Mouse (Mus musculus): ENCODE results near the gene Dtnbp1. TPM values are rescaled to one million over a fixed set of nuclear protein-coding genes. Genes with fewer than 3 reads are reported as not detected.

The Dtnbp1 gene
- total RNA-seq, 2 experiments from 2014 or later, result 55.4 to 67.5 TPM

DNA sequence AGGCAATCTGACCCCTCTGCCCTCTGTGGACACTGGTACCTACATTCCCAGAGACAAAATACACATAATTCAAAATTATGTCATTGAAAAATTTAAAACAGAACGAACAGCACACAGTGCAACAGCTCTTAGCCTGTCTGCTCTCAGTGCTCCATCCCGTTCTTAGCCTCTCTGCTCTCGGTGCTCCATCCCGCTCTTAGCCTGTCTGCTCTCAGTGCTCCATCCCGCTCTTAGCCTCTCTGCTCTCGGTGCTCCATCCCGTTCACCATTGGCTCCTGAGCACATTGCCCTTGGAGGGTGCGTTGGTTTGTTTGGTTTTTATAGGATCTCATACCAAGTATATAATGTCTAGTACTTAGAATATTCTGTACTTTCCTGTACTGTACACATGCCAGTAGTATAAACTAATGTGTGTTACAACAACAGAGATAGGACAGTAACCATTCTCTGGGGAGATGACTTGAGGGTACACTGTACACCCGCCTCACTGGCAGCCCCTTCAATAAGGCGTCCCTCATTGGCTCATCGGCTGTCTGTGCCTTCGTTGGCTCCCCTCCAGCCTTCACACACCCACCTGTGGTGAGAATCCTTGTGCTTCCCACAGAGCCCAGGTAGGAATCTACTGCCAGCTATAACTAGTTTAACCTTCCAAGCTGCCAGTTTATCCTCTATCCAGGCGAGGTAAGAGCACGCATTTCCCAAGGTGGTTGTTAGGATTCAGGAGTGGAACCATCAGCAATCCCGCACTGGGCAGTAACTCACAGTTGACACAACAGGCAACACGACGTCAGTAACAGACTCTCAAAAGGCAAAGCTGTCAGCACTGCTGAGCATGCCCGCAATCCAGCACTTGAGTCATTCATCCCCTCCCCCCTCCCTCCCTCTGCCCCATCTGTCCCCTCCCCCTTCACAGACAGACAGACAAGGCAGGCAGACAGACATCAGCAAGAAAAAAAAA, 69.4 kb downstream of the Dtnbp1 start:
- TF ChIP-seq CTCF (IDR thresholded peaks at IDR 0.05), result no peak
- Histone ChIP-seq H3K4me3 (no peak overlapping the region), H3K27ac (no peak overlapping the region)
- intact Hi-C loops (cut with DNase I), result no loop called here
- DNase-seq, result no peak

DNA sequence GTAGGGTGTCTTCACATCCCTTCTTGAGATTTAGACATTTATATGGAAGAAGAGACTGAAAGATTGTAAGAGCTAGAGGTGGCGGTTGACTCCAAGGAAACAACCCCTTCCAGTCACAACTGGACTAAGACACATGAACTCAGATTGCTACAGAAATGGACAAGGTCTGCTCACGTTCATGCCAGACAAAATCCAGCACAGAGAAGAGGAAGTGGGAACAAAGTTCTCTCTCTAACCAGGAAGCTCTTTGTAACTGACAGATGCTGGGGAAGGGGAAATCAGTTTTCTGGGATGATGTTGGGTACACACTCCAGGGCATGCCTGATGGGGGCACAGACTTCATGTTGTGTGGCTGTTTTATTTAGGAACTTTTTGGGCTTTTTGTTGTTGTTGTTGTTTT, 75.6 kb downstream of the Dtnbp1 start:
- Histone ChIP-seq H3K27ac (no peak overlapping the region), H3K4me3 (no peak overlapping the region)
- no peak for DNase-seq
- intact Hi-C loops (cut with DNase I), result no loop called here
- TF ChIP-seq CTCF (IDR thresholded peaks at IDR 0.05), result no peak

GRCm38 (mm10) chr13:44925173-44925572, 76.8 kb downstream of the Dtnbp1 start:
- H3K4me3 ChIP-seq, result no peak overlapping the region
- no peak for DNase-seq
- no peak for TF ChIP-seq CTCF (IDR thresholded peaks at IDR 0.05)
- H3K27ac ChIP-seq, result no peak overlapping the region
- intact Hi-C loops (cut with DNase I), result no loop called here

DNA sequence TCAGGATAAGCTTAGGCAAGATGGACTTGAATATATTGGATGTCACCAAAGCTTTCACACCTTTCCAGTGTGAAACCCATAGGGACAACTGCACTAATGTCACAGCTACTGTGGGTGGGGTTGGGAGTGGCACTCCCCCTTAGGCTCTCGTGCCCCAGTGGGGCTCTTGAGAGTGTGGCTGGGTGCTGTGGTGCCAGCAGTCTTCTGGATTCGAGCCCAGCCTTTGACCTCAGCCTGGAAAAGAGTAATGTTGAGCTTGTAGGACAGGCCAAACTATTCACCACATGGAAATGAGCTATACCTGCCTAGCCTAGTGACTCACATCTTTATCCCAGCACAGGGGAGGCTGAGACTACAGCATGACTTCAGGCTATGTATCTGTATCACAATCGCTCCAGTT, 77.9 kb downstream of the Dtnbp1 start:
- intact Hi-C loops (cut with DNase I), result no loop called here
- H3K4me3 ChIP-seq, result no peak overlapping the region
- no peak for DNase-seq
- no peak for TF ChIP-seq CTCF (IDR thresholded peaks at IDR 0.05)
- no peak overlapping the region for H3K27ac ChIP-seq

GRCm38 (mm10) chr13:44921721-44922120, 80.2 kb downstream of the Dtnbp1 start:
- no peak for TF ChIP-seq CTCF (IDR thresholded peaks at IDR 0.05)
- intact Hi-C loops (cut with DNase I), result no loop called here
- H3K27ac ChIP-seq, result no peak overlapping the region
- DNase-seq, result no peak
- H3K4me3 ChIP-seq, result no peak overlapping the region

DNA sequence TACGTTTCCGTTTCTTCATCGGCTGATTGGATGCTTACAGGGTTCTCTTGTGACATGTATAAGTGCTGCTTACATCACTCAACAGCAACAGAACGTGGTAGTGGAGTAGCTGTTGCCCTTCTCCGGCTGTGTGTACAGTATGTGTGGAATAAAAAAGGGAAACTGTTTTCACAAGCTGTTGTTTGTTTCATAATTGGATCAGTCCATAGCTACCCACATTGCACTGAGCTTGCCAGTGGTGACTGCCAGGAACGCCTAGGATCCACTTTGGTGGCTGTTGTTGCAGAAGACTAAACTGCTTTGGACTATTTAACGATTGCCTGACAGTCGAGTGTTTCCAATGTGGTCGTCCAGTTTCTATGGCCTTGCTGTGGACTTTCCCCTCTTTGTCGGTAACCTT, 80.9 kb downstream of the Dtnbp1 start:
- Histone ChIP-seq H3K27ac (no peak overlapping the region), H3K4me3 (no peak overlapping the region)
- TF ChIP-seq CTCF (IDR thresholded peaks at IDR 0.05), result no peak
- DNase-seq, result peak; percentile 31
- intact Hi-C loops (cut with DNase I), result no loop called here

DNA sequence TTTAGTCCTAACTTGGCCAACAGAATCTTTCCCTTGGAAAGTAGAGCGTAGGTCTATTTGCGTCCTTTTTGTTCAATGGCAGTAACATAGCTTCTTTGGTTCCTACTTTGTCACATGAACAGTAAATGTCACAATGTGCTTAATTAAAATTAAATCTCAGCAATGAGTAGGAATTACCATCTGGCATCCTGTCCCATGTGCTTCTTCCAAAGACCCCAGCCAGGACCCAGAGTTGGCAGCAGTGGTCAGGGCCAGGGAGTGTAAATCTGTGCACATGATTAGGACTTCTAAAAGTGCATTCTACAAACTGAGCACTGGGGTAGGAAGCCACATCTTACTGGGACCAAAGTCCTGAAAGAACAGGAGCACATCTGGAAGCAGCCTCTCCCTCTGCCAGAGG, 83.7 kb downstream of the Dtnbp1 start:
- DNase-seq, result no peak
- intact Hi-C loops (cut with DNase I), result no loop called here
- no peak for TF ChIP-seq CTCF (IDR thresholded peaks at IDR 0.05)
- H3K4me3 ChIP-seq, result no peak overlapping the region
- H3K27ac ChIP-seq, result no peak overlapping the region

DNA sequence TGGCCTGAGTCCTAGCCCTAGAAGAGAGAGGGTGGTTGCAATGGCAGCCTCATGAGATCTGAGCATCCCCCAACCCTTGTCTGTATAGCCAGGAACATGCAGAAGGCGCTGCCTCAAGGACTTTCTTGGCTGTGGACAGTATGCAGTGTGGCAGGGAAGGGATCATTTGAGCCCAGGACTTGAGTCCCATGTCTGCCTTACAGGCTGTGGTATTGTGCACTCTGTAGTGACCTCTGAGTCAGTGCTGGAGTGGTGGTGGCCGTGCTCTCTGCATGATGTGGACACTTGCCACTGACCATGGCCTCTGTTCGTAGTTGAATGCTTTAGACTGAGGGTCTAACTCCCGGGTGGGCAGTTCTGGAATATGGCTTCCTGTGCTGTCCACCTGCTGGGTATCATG, 84.7 kb downstream of the Dtnbp1 start:
- DNase-seq, result no peak
- intact Hi-C loops (cut with DNase I), result no loop called here
- no peak for TF ChIP-seq CTCF (IDR thresholded peaks at IDR 0.05)
- no peak overlapping the region for H3K4me3 ChIP-seq
- no peak overlapping the region for H3K27ac ChIP-seq

- DNase-seq, result no peak
- H3K4me3 ChIP-seq, result no peak overlapping the region
- H3K27ac ChIP-seq, result no peak overlapping the region
- intact Hi-C loops (cut with DNase I), result no loop called here
- TF ChIP-seq CTCF (IDR thresholded peaks at IDR 0.05), result peak; percentile 31
Measured at GRCm38 (mm10) chr13:44915945-44916344, 86.0 kb downstream of the Dtnbp1 start.

GRCm38 (mm10) chr13:44915382-44915781, 86.6 kb downstream of the Dtnbp1 start:
- H3K27ac ChIP-seq, result no peak overlapping the region
- no peak for TF ChIP-seq CTCF (IDR thresholded peaks at IDR 0.05)
- intact Hi-C loops (cut with DNase I), result no loop called here

DNA sequence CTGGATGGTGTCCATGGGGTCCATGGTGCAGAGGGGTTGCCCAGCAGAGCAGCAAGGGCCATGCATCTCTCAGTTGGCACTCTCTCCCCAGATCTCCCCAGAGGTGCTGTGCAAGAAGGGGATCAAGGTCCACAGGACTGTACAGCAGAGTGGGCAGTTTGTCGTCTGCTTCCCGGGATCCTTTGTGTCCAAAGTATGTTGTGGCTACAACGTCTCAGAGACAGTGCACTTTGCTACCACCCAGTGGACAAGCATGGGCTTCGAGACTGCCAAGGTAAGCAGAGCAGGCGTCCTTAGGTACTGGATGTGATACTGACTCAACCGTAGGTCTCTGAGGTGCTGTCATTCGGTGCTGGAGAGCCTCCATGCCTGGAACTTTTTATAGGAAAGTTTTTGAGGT, 88.4 kb downstream of the Dtnbp1 start:
- peak; percentile 22; the same call in 1 of the 2 replicates for TF ChIP-seq CTCF (IDR thresholded peaks at IDR 0.05)
- H3K4me3 ChIP-seq, result no peak overlapping the region
- intact Hi-C loops (cut with DNase I), result no loop called here
- no peak overlapping the region for H3K27ac ChIP-seq
- DNase-seq, result no peak

More at GRCm38 (mm10) chr13:44915382-44915781, 86.6 kb downstream of the Dtnbp1 start:
- no peak overlapping the region for H3K4me3 ChIP-seq
- no peak for DNase-seq

GRCm38 (mm10) chr13:44912851-44913250, 89.1 kb downstream of the Dtnbp1 start:
- no peak for TF ChIP-seq CTCF (IDR thresholded peaks at IDR 0.05)
- peak; percentile 85 for DNase-seq
- Histone ChIP-seq H3K27ac (peak overlapping the region; percentile 44; the same call in 1 of the 2 replicates), H3K4me3 (no peak overlapping the region)
- intact Hi-C loops (cut with DNase I), result no loop called here

- DNase-seq, result no peak
- H3K4me3 ChIP-seq, result no peak overlapping the region
- TF ChIP-seq CTCF (IDR thresholded peaks at IDR 0.05), result no peak
- intact Hi-C loops (cut with DNase I), result no loop called here
- H3K27ac ChIP-seq, result no peak overlapping the region
Measured at GRCm38 (mm10) chr13:44908790-44909189, 93.2 kb downstream of the Dtnbp1 start.

- Histone ChIP-seq H3K27ac (peak overlapping the region; percentile 35), H3K4me3 (no peak overlapping the region)
- TF ChIP-seq CTCF (IDR thresholded peaks at IDR 0.05), result no peak
- DNase-seq, result peak; percentile 90
- intact Hi-C loops (cut with DNase I), result no loop called here
Measured at GRCm38 (mm10) chr13:44907702-44908101, 94.2 kb downstream of the Dtnbp1 start.
